Mouse (Mus musculus) CH12.LX (cell line): ENCODE data around the gene Hoxc13. TPM values are rescaled to one million over a fixed set of nuclear protein-coding genes. Genes with fewer than 3 reads are reported as not detected.

Source experiments
- DNase-seq: peaks from one replicate; pipeline ENCODE4 v3.0.0-alpha.2; 2013; ENCODE audit errors: extremely low read depth
- H3K27ac ChIP-seq: 2 replicates; pipeline ENCODE4 v1.5.1; 2012; ENCODE audit warnings: low read depth, mild to moderate bottlenecking, control low read depth, moderate library complexity; ENCODE audit not compliant: insufficient read depth
- H3K27me3 ChIP-seq: replicated peaks from 2 replicates; pipeline ENCODE3; 2012; ENCODE audit warnings: inconsistent platforms
- H3K36me3 ChIP-seq, 2 experiments: replicated peaks in 1 of 2; 2 replicates each; pipeline versions ENCODE3 to v1.6.1; 2012; ENCODE audit warnings: inconsistent platforms in 1 of 2, low read length in 1 of 2, mild to moderate bottlenecking in 1 of 2, mixed read lengths in 1 of 2, moderate library complexity in 1 of 2; ENCODE audit not compliant: control insufficient read depth in 1 of 2, insufficient read depth in 1 of 2
- H3K4me1 ChIP-seq, 2 experiments: 2 replicates each; pipeline ENCODE4 v1.6.1; 2012; ENCODE audit warnings: inconsistent platforms in 1 of 2, moderate library complexity in 1 of 2; ENCODE audit not compliant: insufficient read depth in 2 of 2, control insufficient read depth in 1 of 2
- H3K4me2 ChIP-seq: 2 replicates; pipeline ENCODE4 v1.6.1; 2012; ENCODE audit warnings: low read depth, mild to moderate bottlenecking, control low read depth; ENCODE audit not compliant: poor library complexity, insufficient read depth, severe bottlenecking
- H3K4me3 ChIP-seq, 3 experiments: fragments of 150-350 bp in 1 of 3; sonication (generic) in 1 of 3; replicated peaks in 1 of 3; 2 replicates each; pipeline versions ENCODE3 to v1.5.1; 2011 to 2012; ENCODE audit warnings: low read depth in 2 of 3, low read length in 2 of 3, mild to moderate bottlenecking in 2 of 3, moderate library complexity in 2 of 3, control low read depth in 1 of 3, improper control_type of control experiment in 1 of 3, inconsistent platforms in 1 of 3, mixed read lengths in 1 of 3; ENCODE audit not compliant: poor library complexity in 1 of 3
- H3K79me2 ChIP-seq: replicated peaks from 2 replicates; pipeline ENCODE4 v1.6.1; 2012; ENCODE audit warnings: mild to moderate bottlenecking, moderate library complexity; ENCODE audit not compliant: control insufficient read depth, poor library complexity, insufficient read depth, severe bottlenecking; ENCODE audit errors: extremely low read depth
- H3K9ac ChIP-seq: 2 replicates; pipeline ENCODE4 v1.6.1; 2012; ENCODE audit warnings: low read depth, mild to moderate bottlenecking, control low read depth, moderate library complexity; ENCODE audit not compliant: insufficient read depth
- H3K9me3 ChIP-seq: replicated peaks from 2 replicates; pipeline ENCODE3; 2012; ENCODE audit warnings: low read length, inconsistent platforms, mixed read lengths
- BHLHE40 ChIP-seq: IDR thresholded peaks from 2 replicates; pipeline ENCODE4 v1.6.1; 2011; ENCODE audit warnings: mild to moderate bottlenecking, low read depth, low read length, improper control_type of control experiment
- CHD1 ChIP-seq: IDR thresholded peaks from 2 replicates; pipeline ENCODE4 v1.6.1; 2012; ENCODE audit warnings: low read depth, low read length, improper control_type of control experiment, inconsistent platforms
- CHD2 ChIP-seq: IDR thresholded peaks from 2 replicates; pipeline ENCODE4 v1.6.1; 2011; ENCODE audit warnings: low read length, improper control_type of control experiment
- CTCF ChIP-seq, 2 experiments: IDR thresholded peaks in 1 of 2; conservative IDR thresholded peaks in 1 of 2; 2 replicates each; pipeline ENCODE4 v1.5.1; 2011 to 2012; ENCODE audit warnings: low read depth in 2 of 2, low read length in 2 of 2, improper control_type of control experiment in 1 of 2, inconsistent platforms in 1 of 2, mild to moderate bottlenecking in 1 of 2, moderate library complexity in 1 of 2
- ELF1 ChIP-seq: IDR thresholded peaks from 2 replicates; pipeline ENCODE4 v1.6.1; 2014; ENCODE audit warnings: low read depth, mild to moderate bottlenecking, inconsistent platforms, low read length, improper control_type of control experiment
- JUN ChIP-seq: IDR thresholded peaks from 2 replicates; pipeline ENCODE4 v1.6.1; 2011; ENCODE audit warnings: low read depth, mild to moderate bottlenecking, low read length, improper control_type of control experiment, moderate library complexity; ENCODE audit not compliant: insufficient read depth
- JUND ChIP-seq: conservative IDR thresholded peaks from 2 replicates; pipeline ENCODE4 v1.6.1; 2011; ENCODE audit warnings: low read depth, low read length, improper control_type of control experiment
- MAZ ChIP-seq: IDR thresholded peaks from 2 replicates; pipeline ENCODE4 v1.6.1; 2012; ENCODE audit warnings: low read depth, mild to moderate bottlenecking, inconsistent platforms, low read length, improper control_type of control experiment, moderate library complexity
- MEF2A ChIP-seq: IDR thresholded peaks from 2 replicates; pipeline ENCODE4 v1.6.1; 2014; ENCODE audit warnings: low read depth, mild to moderate bottlenecking, inconsistent platforms, low read length, improper control_type of control experiment, borderline replicate concordance
- MXI1 ChIP-seq: IDR thresholded peaks from 2 replicates; pipeline ENCODE4 v1.6.1; 2011; ENCODE audit warnings: mild to moderate bottlenecking, low read depth, low read length, improper control_type of control experiment
- MYC ChIP-seq: IDR thresholded peaks from 2 replicates; pipeline ENCODE4 v1.6.1; 2011; ENCODE audit warnings: low read depth, mild to moderate bottlenecking, improper control_type of control experiment, low read length
- NELFE ChIP-seq: IDR thresholded peaks from 2 replicates; pipeline ENCODE4 v1.6.1; 2011; ENCODE audit warnings: low read depth, low read length, improper control_type of control experiment
- NRF1 ChIP-seq: IDR thresholded peaks from 2 replicates; pipeline ENCODE4 v1.6.1; 2014; ENCODE audit warnings: low read depth, mild to moderate bottlenecking, inconsistent platforms, low read length, improper control_type of control experiment, moderate library complexity
- PAX5 ChIP-seq: IDR thresholded peaks from 2 replicates; pipeline ENCODE4 v1.6.1; 2012; ENCODE audit warnings: low read length, inconsistent platforms, mixed read lengths
- POLR2A ChIP-seq: IDR thresholded peaks from 2 replicates; pipeline ENCODE4 v1.6.1; 2011; ENCODE audit warnings: low read depth, mild to moderate bottlenecking, improper control_type of control experiment, low read length
- POLR2AphosphoS2 ChIP-seq: IDR thresholded peaks from 2 replicates; pipeline ENCODE4 v1.6.1; 2011; ENCODE audit warnings: low read depth, low read length, improper control_type of control experiment
- RCOR1 ChIP-seq: conservative IDR thresholded peaks from 2 replicates; pipeline ENCODE4 v1.6.1; 2012; ENCODE audit warnings: low read depth, mild to moderate bottlenecking, inconsistent platforms, low read length, improper control_type of control experiment
- SIN3A ChIP-seq: IDR thresholded peaks from 2 replicates; pipeline ENCODE4 v1.6.1; 2012; ENCODE audit warnings: low read length, improper control_type of control experiment, inconsistent platforms
- TBP ChIP-seq: conservative IDR thresholded peaks from 2 replicates; pipeline ENCODE4 v1.6.1; 2011; ENCODE audit warnings: low read depth, low read length, improper control_type of control experiment
- UBTF ChIP-seq: IDR thresholded peaks from 2 replicates; pipeline ENCODE4 v1.6.1; 2012; ENCODE audit warnings: low read depth, mild to moderate bottlenecking, inconsistent platforms, low read length, improper control_type of control experiment, moderate library complexity
- USF1 ChIP-seq: IDR thresholded peaks from 2 replicates; pipeline ENCODE4 v1.6.1; 2014; ENCODE audit warnings: low read depth, mild to moderate bottlenecking, inconsistent platforms, low read length, improper control_type of control experiment
- USF2 ChIP-seq: conservative IDR thresholded peaks from 2 replicates; pipeline ENCODE4 v1.6.1; 2011; ENCODE audit warnings: low read depth, low read length, improper control_type of control experiment
- ZKSCAN1 ChIP-seq: IDR thresholded peaks from 2 replicates; pipeline ENCODE4 v1.6.1; 2012; ENCODE audit warnings: low read depth, inconsistent platforms, low read length, improper control_type of control experiment, borderline replicate concordance
- dilution Hi-C: fragments of 300-500 bp; cut with MboI; formaldehyde crosslinking; loops from 2 replicates; pipeline ENCODE4 v1.14.3; 2020; ENCODE audit warnings: low sequenced_read_pairs; ENCODE audit not compliant: extremely low pct_unique_long_range_greater_than_20kb, extremely low pct_ligation_motif_present
- in situ Hi-C: fragments of 300-500 bp; cut with MboI; formaldehyde crosslinking; loops from 3 replicates; pipeline ENCODE4 v1.14.3; 2019; ENCODE audit warnings: low sequenced_read_pairs, low pct_ligation_motif_present, low pct_unique_long_range_greater_than_20kb, mixed read lengths
- polyA plus RNA-seq: library from polyadenylated mRNA; unstranded; fragments of >175 nt; gene quantifications from 2 replicates; pipeline ENCODE4 v1.2.1, GENCODE M21; 2012; ENCODE audit warnings: low read depth; ENCODE audit not compliant: insufficient read length
- total RNA-seq, 2 experiments: library from RNA; depleted of rRNA; stranded (reverse); fragments of 300-350 nt in 1 of 2; fragments of >200 nt in 1 of 2; gene quantifications; 2 replicates each; pipeline ENCODE4 v1.2.3; 2012 to 2014

The Hoxc13 gene
- total and polyA plus RNA-seq, 3 experiments, result not detected

- H3K4me1 ChIP-seq, result no peaks in the 10 kb centered on the region
- no peaks in the 10 kb centered on the region for H3K36me3 ChIP-seq
- peaks cover 2% of the 10 kb centered on the region for H3K9me3 ChIP-seq
- no peaks in the 10 kb centered on the region for H3K79me2 ChIP-seq
- no peak for TF ChIP-seq POLR2AphosphoS2
- no peak for TF ChIP-seq POLR2A
- no peak for TF ChIP-seq MEF2A
- no peak for TF ChIP-seq CHD2
- no peak for TF ChIP-seq MAZ
- no peak for TF ChIP-seq TBP
- no peak for TF ChIP-seq CHD1
- no peak for TF ChIP-seq NRF1
- no peak for TF ChIP-seq USF2
- no peak for TF ChIP-seq ELF1
- TF ChIP-seq SIN3A, result no peak
- TF ChIP-seq JUND, result no peak
- no peak for TF ChIP-seq RCOR1
- TF ChIP-seq MXI1, result no peak
- no peak for TF ChIP-seq NELFE
- no peak for TF ChIP-seq CTCF (conservative IDR thresholded peaks at IDR 0.05 in 1 of 2, IDR thresholded peaks at IDR 0.05 in 1 of 2; ENCODE audit: low read depth in 2 of 2, low read length in 2 of 2)
- TF ChIP-seq ZKSCAN1, result no peak
- in situ Hi-C loops (no loop called here), dilution Hi-C loops (no loop called here)
- H3K27me3 ChIP-seq, result peaks cover 96% of the 10 kb centered on the region
- DNase-seq, result no peak
- no peak overlapping the region for H3K4me3 ChIP-seq
- no peak overlapping the region for H3K4me2 ChIP-seq
- no peak overlapping the region for H3K9ac ChIP-seq
- H3K27ac ChIP-seq, result no peak overlapping the region
These were observed 30.0 kb downstream of the Hoxc13 start for GRCm38 (mm10) chr15:102950877-102951276.

GRCm38 (mm10) chr15:102953561-102953960, 32.7 kb downstream of the Hoxc13 start:
- no peak overlapping the region for H3K27ac ChIP-seq
- TF ChIP-seq POLR2A, result no peak
- TF ChIP-seq USF1, result no peak
- no peak for TF ChIP-seq BHLHE40
- TF ChIP-seq JUN, result no peak
- no peak for TF ChIP-seq PAX5
- no peak for TF ChIP-seq MEF2A
- no peak for TF ChIP-seq MYC
- TF ChIP-seq NRF1, result no peak
- no peak for TF ChIP-seq UBTF
- TF ChIP-seq USF2, result no peak
- TF ChIP-seq ZKSCAN1, result no peak
- TF ChIP-seq RCOR1, result no peak
- no peak for TF ChIP-seq CHD1
- no peaks in the 10 kb centered on the region for H3K79me2 ChIP-seq
- no peaks in the 10 kb centered on the region; a peak in 1 of 4 replicates for H3K4me1 ChIP-seq
- dilution Hi-C loops (no loop called here), in situ Hi-C loops (no loop called here)
- no peaks in the 10 kb centered on the region for H3K36me3 ChIP-seq
- H3K9me3 ChIP-seq, result peaks cover 6% of the 10 kb centered on the region
- H3K9ac ChIP-seq, result no peak overlapping the region
- DNase-seq, result no peak
- peaks cover 95% of the 10 kb centered on the region for H3K27me3 ChIP-seq
- no peak overlapping the region for H3K4me3 ChIP-seq
- H3K4me2 ChIP-seq, result no peak overlapping the region
